Comparison of ENCODE assay signal across 27 mouse cellular contexts in genomic region chr3:34264811-34265210, GRCm38 (mm10).
A peak's percentile ranks its signal among the peaks of the same experiment; 100 is the strongest.
DNase-seq lines count a peak whose midpoint lies in the region; ATAC-seq and TF ChIP-seq lines count a peak whose summit lies in the region.
"Had no signal": no experiment of that assay in that cellular context is flagged by ENCODE, and none has a peak within 500 bp of the region (broad histone marks: within the 10 kb centered on the region; RNA-seq: fewer than 3 reads in every experiment).

No protein-coding gene starts in this region.

- H3K36me3 ChIP-seq in midbrain, embryonic 11.5 days (ENCODE audit: control insufficient read depth, insufficient read depth, low read length) = no peaks in the 10 kb centered on the region
- no peaks in the 10 kb centered on the region for H3K36me3 ChIP-seq in midbrain, embryonic 13.5 days
- H3K36me3 ChIP-seq in hindbrain, embryonic 13.5 days = no peaks in the 10 kb centered on the region
- H3K36me3 ChIP-seq: embryonic facial prominence, embryonic 12.5 days; embryonic facial prominence, embryonic 15.5 days; G1E; heart, embryonic 13.5 days; hindbrain, embryonic 15.5 days had no signal

- TF ChIP-seq POLR2A in olfactory bulb, adult 2 months (IDR thresholded peaks at IDR 0.05; ENCODE audit: insufficient read depth, low read depth, low read length) = no peak

- DNase-seq in cerebellum, postnatal 10 days = peak; percentile 8 to 11
- no peak for DNase-seq in cerebellum, adult 8-10 months
- DNase-seq in midbrain, embryonic 11.5 days (ENCODE audit: low spot score, missing footprints) = peak; percentile 33
- peak; percentile 61 for DNase-seq in adrenal gland, postnatal 14 days
- DNase-seq in layer of hippocampus, postnatal 36 days = no peak
- DNase-seq: B cell, adult 2 months; cerebellum, adult 11-12 months; cerebellum, adult 9-10 months; cerebellum, postnatal 25 days; forebrain, postnatal 0 days; gastrocnemius, adult 2 months; gastrocnemius, postnatal 14 days; heart, adult 18-20 months; heart, postnatal 36 days; kidney, adult 2 months had no signal

- no peak overlapping the region for H3K4me3 ChIP-seq in midbrain, embryonic 11.5 days (ENCODE audit: low read depth, low read length)
- H3K4me3 ChIP-seq in midbrain, embryonic 13.5 days (replicated peaks) = no peak overlapping the region
- no peak overlapping the region for H3K4me3 ChIP-seq in olfactory bulb, adult 2 months (ENCODE audit: insufficient read depth, low read depth, low read length)
- no peak overlapping the region for H3K4me3 ChIP-seq in hindbrain, embryonic 13.5 days
- H3K4me3 ChIP-seq: embryonic facial prominence, embryonic 12.5 days; embryonic facial prominence, embryonic 15.5 days; gastrocnemius, adult 2 months; heart, embryonic 13.5 days; hindbrain, embryonic 15.5 days had no signal

- H3K9me3 ChIP-seq in midbrain, embryonic 11.5 days (ENCODE audit: control insufficient read depth, low read length) = no peaks in the 10 kb centered on the region
- no peaks in the 10 kb centered on the region for H3K9me3 ChIP-seq in midbrain, embryonic 13.5 days
- H3K9me3 ChIP-seq in hindbrain, embryonic 13.5 days = no peaks in the 10 kb centered on the region
- H3K9me3 ChIP-seq: embryonic facial prominence, embryonic 12.5 days; embryonic facial prominence, embryonic 15.5 days; G1E; heart, embryonic 13.5 days; hindbrain, embryonic 15.5 days had no signal

- no peak for ATAC-seq in midbrain, embryonic 11.5 days (ENCODE audit: low FRiP score)
- no peak for ATAC-seq in midbrain, embryonic 13.5 days
- no peak for ATAC-seq in hindbrain, embryonic 13.5 days (ENCODE audit: low FRiP score)
- ATAC-seq: forebrain, embryonic 14.5 days; forebrain, postnatal 0 days; intestine, postnatal 0 days; Patski had no signal

- TF ChIP-seq CTCF in olfactory bulb, adult 2 months (IDR thresholded peaks at IDR 0.05; ENCODE audit: insufficient read depth, low read depth, low read length) = no peak

- H3K9ac ChIP-seq in midbrain, embryonic 11.5 days (ENCODE audit: low read length) = no peak overlapping the region
- H3K9ac ChIP-seq in midbrain, embryonic 13.5 days (replicated peaks) = no peak overlapping the region
- H3K9ac ChIP-seq in hindbrain, embryonic 13.5 days = no peak overlapping the region
- H3K9ac ChIP-seq: embryonic facial prominence, embryonic 12.5 days; embryonic facial prominence, embryonic 15.5 days; forebrain, postnatal 0 days; heart, embryonic 13.5 days; hindbrain, embryonic 15.5 days had no signal

- no peaks in the 10 kb centered on the region for H3K27me3 ChIP-seq in midbrain, embryonic 11.5 days (ENCODE audit: control insufficient read depth, insufficient read depth, low read length)
- H3K27me3 ChIP-seq in midbrain, embryonic 13.5 days = no peaks in the 10 kb centered on the region
- no peaks in the 10 kb centered on the region for H3K27me3 ChIP-seq in hindbrain, embryonic 13.5 days
- H3K27me3 ChIP-seq: CH12.LX; embryonic facial prominence, embryonic 12.5 days; embryonic facial prominence, embryonic 15.5 days; heart, embryonic 13.5 days; hindbrain, embryonic 15.5 days had no signal

- H3K4me1 ChIP-seq in midbrain, embryonic 11.5 days (ENCODE audit: control insufficient read depth, insufficient read depth, low read length) = no peaks in the 10 kb centered on the region
- H3K4me1 ChIP-seq in midbrain, embryonic 13.5 days (replicated peaks) = peaks cover 7% of the 10 kb centered on the region; the same call in 1 of the 2 replicates
- peaks cover 13% of the 10 kb centered on the region for H3K4me1 ChIP-seq in olfactory bulb, adult 2 months (ENCODE audit: control insufficient read depth, insufficient read depth, low read length)
- H3K4me1 ChIP-seq in hindbrain, embryonic 13.5 days (replicated peaks) = peaks cover 8% of the 10 kb centered on the region
- H3K4me1 ChIP-seq: embryonic facial prominence, embryonic 12.5 days; embryonic facial prominence, embryonic 15.5 days; heart, embryonic 13.5 days had no signal

- 76% methylated on average over 6 of the region's 6 CpGs for WGBS in midbrain, embryonic 11.5 days
- WGBS in midbrain, embryonic 13.5 days = 69% methylated on average over 6 of the region's 6 CpGs
- WGBS in olfactory bulb, adult 2 months = 54% methylated on average over 6 of the region's 6 CpGs
- 55% methylated on average over 6 of the region's 6 CpGs for WGBS in hindbrain, embryonic 13.5 days

- no peak overlapping the region for H3K27ac ChIP-seq in midbrain, embryonic 11.5 days (ENCODE audit: low read depth, low read length)
- H3K27ac ChIP-seq in midbrain, embryonic 13.5 days = no peak overlapping the region
- H3K27ac ChIP-seq in olfactory bulb, adult 2 months (ENCODE audit: insufficient read depth, low read depth, low read length) = peak overlapping the region; percentile 4; the same call in 1 of the 2 replicates
- no peak overlapping the region for H3K27ac ChIP-seq in hindbrain, embryonic 13.5 days
- H3K27ac ChIP-seq: embryonic facial prominence, embryonic 12.5 days; embryonic facial prominence, embryonic 15.5 days; gastrocnemius, adult 2 months; heart, embryonic 13.5 days; hindbrain, embryonic 15.5 days had no signal

- no peak overlapping the region for H3K4me2 ChIP-seq in midbrain, embryonic 11.5 days
- H3K4me2 ChIP-seq in midbrain, embryonic 13.5 days (replicated peaks) = no peak overlapping the region
- H3K4me2 ChIP-seq in hindbrain, embryonic 13.5 days = no peak overlapping the region
- H3K4me2 ChIP-seq: embryonic facial prominence, embryonic 12.5 days; embryonic facial prominence, embryonic 15.5 days; heart, embryonic 13.5 days; hindbrain, embryonic 15.5 days had no signal

Comparison
In these comparisons a context has a peak if more than half of its experiments do, and no peak if none do; other contexts are left out.
1. DNase-seq: peak in cerebellum, postnatal 10 days (2 of 2), midbrain, embryonic 11.5 days (single experiment) and adrenal gland, postnatal 14 days (single experiment); none in cerebellum, adult 8-10 months (single experiment) and layer of hippocampus, postnatal 36 days (0 of 2).